Mouse (Mus musculus) MEL (cell line): ENCODE measurements at regions not wholly inside any gene's neighbourhood (a gene's known extent, or its start where the extent isn't known, plus 50 kb on each side); places are given as distances from the start of the nearest gene placed in this dataset.

Experiments
- DNase-seq: peaks from one replicate; pipeline ENCODE4 v3.0.0; 2011; ENCODE audit warnings: low read depth, low spot score
- H3K27ac ChIP-seq: 2 replicates; pipeline ENCODE4 v1.5.1; 2012; ENCODE audit warnings: low read depth, mild to moderate bottlenecking, control low read depth, low read length, moderate library complexity; ENCODE audit not compliant: control insufficient read depth
- H3K27me3 ChIP-seq, 2 experiments: fragments of 150-350 bp in 1 of 2; sonication (generic) in 1 of 2; 2 replicates each; pipeline ENCODE4 v1.6.1; 2012; ENCODE audit warnings: low read length in 2 of 2, mild to moderate bottlenecking in 2 of 2, improper control_type of control experiment in 1 of 2, moderate library complexity in 1 of 2; ENCODE audit not compliant: insufficient read depth in 2 of 2, control insufficient read depth in 1 of 2
- H3K36me3 ChIP-seq, 2 experiments: 2 replicates each; pipeline ENCODE4 v1.6.1; 2012 to 2014; ENCODE audit warnings: low read length in 2 of 2, improper control_type of control experiment in 1 of 2, inconsistent platforms in 1 of 2, mild to moderate bottlenecking in 1 of 2; ENCODE audit not compliant: insufficient read depth in 2 of 2, control insufficient read depth in 1 of 2
- H3K4me1 ChIP-seq, 2 experiments: fragments of 150-350 bp in 1 of 2; sonication (generic) in 1 of 2; 2 replicates each; pipeline ENCODE4 v1.6.1; 2012; ENCODE audit warnings: low read length in 2 of 2, improper control_type of control experiment in 1 of 2, mild to moderate bottlenecking in 1 of 2; ENCODE audit not compliant: insufficient read depth in 2 of 2, control insufficient read depth in 1 of 2
- H3K4me3 ChIP-seq, 2 experiments: fragments of 150-350 bp in 1 of 2; sonication (generic) in 1 of 2; 2 replicates each; pipeline ENCODE4 v1.5.1; 2012; ENCODE audit warnings: low read depth in 2 of 2, low read length in 2 of 2, mild to moderate bottlenecking in 2 of 2, moderate library complexity in 2 of 2, control low read depth in 1 of 2, improper control_type of control experiment in 1 of 2; ENCODE audit not compliant: control insufficient read depth in 1 of 2, insufficient read depth in 1 of 2
- H3K79me2 ChIP-seq: 2 replicates; pipeline ENCODE4 v1.6.1; 2012; ENCODE audit warnings: mild to moderate bottlenecking, low read length, moderate library complexity; ENCODE audit not compliant: control insufficient read depth, poor library complexity, insufficient read depth
- H3K9ac ChIP-seq: 2 replicates; pipeline ENCODE4 v1.6.1; 2012; ENCODE audit warnings: low read depth, mild to moderate bottlenecking, control low read depth, low read length, moderate library complexity; ENCODE audit not compliant: control insufficient read depth, poor library complexity, severe bottlenecking
- H3K9me3 ChIP-seq: fragments of 150-350 bp; sonication (generic); replicated peaks from 2 replicates; pipeline ENCODE4 v1.6.1; 2012; ENCODE audit warnings: mild to moderate bottlenecking, low read length, improper control_type of control experiment, moderate library complexity; ENCODE audit not compliant: insufficient read depth
- BHLHE40 ChIP-seq: IDR thresholded peaks from 2 replicates; pipeline ENCODE4 v1.6.1; 2012; ENCODE audit warnings: low read depth, mild to moderate bottlenecking, inconsistent platforms, low read length, improper control_type of control experiment, borderline replicate concordance
- CHD1 ChIP-seq: IDR thresholded peaks from 2 replicates; pipeline ENCODE4 v1.6.1; 2012; ENCODE audit warnings: low read depth, mild to moderate bottlenecking, inconsistent platforms, low read length, improper control_type of control experiment
- ELF1 ChIP-seq: IDR thresholded peaks from 2 replicates; pipeline ENCODE4 v1.6.1; 2014; ENCODE audit warnings: low read depth, mild to moderate bottlenecking, inconsistent platforms, low read length, improper control_type of control experiment, moderate library complexity
- ETS1 ChIP-seq: IDR thresholded peaks from 2 replicates; pipeline ENCODE4 v1.6.1; 2012; ENCODE audit warnings: low read depth, mild to moderate bottlenecking, inconsistent platforms, low read length, improper control_type of control experiment, moderate library complexity
- GATA1 ChIP-seq: IDR thresholded peaks from 2 replicates; pipeline ENCODE4 v1.6.1; 2011; ENCODE audit warnings: low read depth, low read length, improper control_type of control experiment
- JUND ChIP-seq: IDR thresholded peaks from 2 replicates; pipeline ENCODE4 v1.6.1; 2011; ENCODE audit warnings: low read depth, mild to moderate bottlenecking, improper control_type of control experiment, low read length
- KAT2A ChIP-seq: conservative IDR thresholded peaks from 2 replicates; pipeline ENCODE4 v1.6.1; 2012; ENCODE audit warnings: low read depth, low read length, improper control_type of control experiment, inconsistent platforms
- MAFK ChIP-seq: IDR thresholded peaks from 2 replicates; pipeline ENCODE4 v1.6.1; 2011; ENCODE audit warnings: low read depth, mild to moderate bottlenecking, low read length, improper control_type of control experiment, borderline replicate concordance
- MAZ ChIP-seq: IDR thresholded peaks from 2 replicates; pipeline ENCODE4 v1.6.1; 2012; ENCODE audit warnings: low read depth, mild to moderate bottlenecking, inconsistent platforms, low read length, improper control_type of control experiment
- MXI1 ChIP-seq: IDR thresholded peaks from 2 replicates; pipeline ENCODE4 v1.6.1; 2011; ENCODE audit warnings: mild to moderate bottlenecking, low read depth, low read length, improper control_type of control experiment
- MYB ChIP-seq: IDR thresholded peaks from 2 replicates; pipeline ENCODE4 v1.6.1; 2011; ENCODE audit warnings: mild to moderate bottlenecking, low read depth, low read length, improper control_type of control experiment
- NRF1 ChIP-seq: IDR thresholded peaks from 2 replicates; pipeline ENCODE4 v1.6.1; 2014; ENCODE audit warnings: low read depth, mild to moderate bottlenecking, inconsistent platforms, low read length, improper control_type of control experiment, moderate library complexity; ENCODE audit not compliant: poor library complexity, insufficient read depth, severe bottlenecking
- POLR2A ChIP-seq, 2 experiments: IDR thresholded peaks; 2 replicates each; pipeline ENCODE4 v1.6.1; 2011 to 2012; ENCODE audit warnings: low read length in 2 of 2, mild to moderate bottlenecking in 2 of 2, control low read depth in 1 of 2, improper control_type of control experiment in 1 of 2, low read depth in 1 of 2, moderate library complexity in 1 of 2; ENCODE audit not compliant: control insufficient read depth in 1 of 2, insufficient read depth in 1 of 2, poor library complexity in 1 of 2
- POLR2AphosphoS2 ChIP-seq: IDR thresholded peaks from 2 replicates; pipeline ENCODE4 v1.6.1; 2011; ENCODE audit warnings: low read length, improper control_type of control experiment
- POLR2AphosphoS5 ChIP-seq: IDR thresholded peaks from 2 replicates; pipeline ENCODE4 v1.6.1; 2012; ENCODE audit warnings: low read depth, borderline replicate concordance, mild to moderate bottlenecking, inconsistent platforms, low read length, moderate library complexity, mixed read lengths
- RCOR1 ChIP-seq: IDR thresholded peaks from 2 replicates; pipeline ENCODE4 v1.6.1; 2012; ENCODE audit warnings: low read depth, mild to moderate bottlenecking, inconsistent platforms, low read length, improper control_type of control experiment
- TAL1 ChIP-seq: IDR thresholded peaks from 2 replicates; pipeline ENCODE4 v1.6.1; 2012; ENCODE audit warnings: mild to moderate bottlenecking, inconsistent platforms, low read length, moderate library complexity, mixed read lengths
- TBP ChIP-seq: IDR thresholded peaks from 2 replicates; pipeline ENCODE4 v1.8.0; 2011; ENCODE audit warnings: low read depth, low read length, improper control_type of control experiment
- TCF12 ChIP-seq: IDR thresholded peaks from 2 replicates; pipeline ENCODE4 v1.6.1; 2014; ENCODE audit warnings: low read depth, mild to moderate bottlenecking, inconsistent platforms, low read length, improper control_type of control experiment, moderate library complexity
- ZC3H11A ChIP-seq: IDR thresholded peaks from 2 replicates; pipeline ENCODE4 v1.6.1; 2012; ENCODE audit warnings: low read depth, mild to moderate bottlenecking, inconsistent platforms, low read length, improper control_type of control experiment
- ZKSCAN1 ChIP-seq: IDR thresholded peaks from 2 replicates; pipeline ENCODE4 v1.6.1; 2012; ENCODE audit warnings: low read depth, mild to moderate bottlenecking, inconsistent platforms, low read length, improper control_type of control experiment, moderate library complexity

GRCm38 (mm10) chr6:55580036-55580435 is 101.0 kb downstream of the Neurod6 start:
- no peaks in the 10 kb centered on the region for H3K36me3 ChIP-seq
- no peak overlapping the region for H3K9ac ChIP-seq
- H3K27ac ChIP-seq = no peak overlapping the region
- no peaks in the 10 kb centered on the region for H3K4me1 ChIP-seq
- no peak overlapping the region for H3K4me3 ChIP-seq
- no peaks in the 10 kb centered on the region for H3K79me2 ChIP-seq
- no peak for DNase-seq
- TF ChIP-seq JUND = no peak
- no peak for TF ChIP-seq MYB
- TF ChIP-seq TBP = no peak
- H3K9me3 ChIP-seq = no peaks in the 10 kb centered on the region
- H3K27me3 ChIP-seq = no peaks in the 10 kb centered on the region

DNA sequence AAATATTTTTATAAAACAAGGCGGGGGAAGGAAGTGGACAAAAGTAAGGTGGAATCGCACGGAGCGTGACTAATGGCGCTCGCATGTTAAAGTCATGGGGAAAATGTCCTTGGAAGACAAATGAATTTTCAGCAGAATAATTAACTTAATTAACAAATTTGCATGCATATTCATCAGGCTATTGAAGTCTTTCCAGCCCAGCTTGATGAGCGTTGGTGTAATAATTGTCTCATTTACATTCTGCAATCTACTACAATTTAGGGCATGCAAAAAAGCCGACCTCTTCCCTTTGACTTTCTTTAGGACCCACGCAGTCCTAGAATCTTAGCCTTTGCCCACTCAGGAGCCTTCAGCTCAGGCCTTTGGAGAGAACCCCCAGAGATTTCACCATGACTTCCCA is 101.5 kb downstream of the Neurod6 start:
- H3K36me3 ChIP-seq = no peaks in the 10 kb centered on the region
- H3K4me3 ChIP-seq = no peak overlapping the region
- no peaks in the 10 kb centered on the region for H3K79me2 ChIP-seq
- no peak for DNase-seq
- no peak for TF ChIP-seq ZC3H11A
- TF ChIP-seq NRF1 = no peak
- TF ChIP-seq ELF1 = no peak
- no peak for TF ChIP-seq MXI1
- no peak for TF ChIP-seq ZKSCAN1
- no peak for TF ChIP-seq KAT2A
- TF ChIP-seq TBP = no peak
- TF ChIP-seq MAFK = no peak
- TF ChIP-seq RCOR1 = no peak
- no peak for TF ChIP-seq ETS1
- TF ChIP-seq TAL1 = no peak
- no peak for TF ChIP-seq POLR2AphosphoS5
- TF ChIP-seq CHD1 = no peak
- TF ChIP-seq MAZ = no peak
- TF ChIP-seq POLR2AphosphoS2 = no peak
- TF ChIP-seq POLR2A (IDR thresholded peaks at IDR 0.05; ENCODE audit: control insufficient read depth in 1 of 2, insufficient read depth in 1 of 2, low read depth in 1 of 2, low read length in 2 of 2, poor library complexity in 1 of 2) = no peak
- TF ChIP-seq BHLHE40 = no peak
- no peak for TF ChIP-seq TCF12
- no peak for TF ChIP-seq GATA1
- H3K9ac ChIP-seq = no peak overlapping the region
- H3K27ac ChIP-seq = no peak overlapping the region
- no peaks in the 10 kb centered on the region for H3K9me3 ChIP-seq
- no peaks in the 10 kb centered on the region for H3K27me3 ChIP-seq
- no peaks in the 10 kb centered on the region for H3K4me1 ChIP-seq
